Mouse (Mus musculus): ENCODE measurements around the gene Ednrb. TPM values are rescaled to one million over a fixed set of nuclear protein-coding genes. Genes with fewer than 3 reads are reported as not detected.

Ednrb gene
- 116 and 139 TPM in 2 replicates for polyA plus RNA-seq (2015; fragmentation: Nextera tagmentation; extraction: Ambion mirVana)

- Histone ChIP-seq H3K4me3 (ENCODE audit: low read depth, low read length) (peak within 1 kb of the TSS; percentile 55), H3K4me2 (replicated peaks; ENCODE audit: low read depth, low read length) (peak within 1 kb of the TSS; percentile 64), H3K36me3 (ENCODE audit: insufficient read depth, low read length) (no peaks in the 10 kb centered on the region), H3K27ac (ENCODE audit: low read length) (peak within 1 kb of the TSS; percentile 76), H3K9ac (replicated peaks; ENCODE audit: low read depth) (peak within 1 kb of the TSS; percentile 20), H3K4me1 (ENCODE audit: insufficient read depth, low read depth, low read length) (no peaks in the 10 kb centered on the region; the same call in 1 of the 2 replicates), H3K27me3 (replicated peaks; ENCODE audit: insufficient read depth, low read length) (no peaks in the 10 kb centered on the region), H3K9me3 (ENCODE audit: low read length) (no peaks in the 10 kb centered on the region)
- WGBS: 2% methylated on average over 24 of the region's 24 CpGs
- ATAC-seq (peak; percentile 73), DNase-seq (ENCODE audit: low spot score) (peak; percentile 67)
- TF ChIP-seq CTCF (IDR thresholded peaks at IDR 0.05) (peak; percentile 28), EP300 (IDR thresholded peaks at IDR 0.05) (no peak)
Observed at GRCm38 (mm10) chr14:103844011-103844549, at the start of gene Ednrb. Ednrb (minus strand) TSS chr14:103844402.

- Histone ChIP-seq H3K9ac (replicated peaks; ENCODE audit: low read depth) (no peak overlapping the region), H3K9me3 (ENCODE audit: low read length) (no peaks in the 10 kb centered on the region), H3K36me3 (ENCODE audit: insufficient read depth, low read length) (no peaks in the 10 kb centered on the region), H3K27me3 (replicated peaks; ENCODE audit: insufficient read depth, low read length) (no peaks in the 10 kb centered on the region), H3K27ac (ENCODE audit: low read length) (no peak overlapping the region), H3K4me2 (replicated peaks; ENCODE audit: low read depth, low read length) (no peak overlapping the region), H3K4me1 (ENCODE audit: insufficient read depth, low read depth, low read length) (no peaks in the 10 kb centered on the region), H3K4me3 (ENCODE audit: low read depth, low read length) (no peak overlapping the region)
- TF ChIP-seq CTCF (IDR thresholded peaks at IDR 0.05) (no peak), EP300 (IDR thresholded peaks at IDR 0.05) (no peak)
- 70% methylated on average over 8 of the region's 8 CpGs for WGBS
- ATAC-seq (no peak), DNase-seq (ENCODE audit: low spot score) (no peak)
Observed at GRCm38 (mm10) chr14:103892411-103892938, 48.3 kb upstream of the Ednrb start.

GRCm38 (mm10) chr14:103890761-103891160 lies 46.6 kb upstream of the Ednrb start:
- Histone ChIP-seq H3K27me3 (replicated peaks; ENCODE audit: insufficient read depth, low read length) (no peaks in the 10 kb centered on the region), H3K4me1 (ENCODE audit: insufficient read depth, low read depth, low read length) (no peaks in the 10 kb centered on the region), H3K4me2 (replicated peaks; ENCODE audit: low read depth, low read length) (no peak overlapping the region), H3K9me3 (ENCODE audit: low read length) (no peaks in the 10 kb centered on the region), H3K27ac (ENCODE audit: low read length) (no peak overlapping the region), H3K4me3 (ENCODE audit: low read depth, low read length) (no peak overlapping the region), H3K36me3 (ENCODE audit: insufficient read depth, low read length) (no peaks in the 10 kb centered on the region), H3K9ac (replicated peaks; ENCODE audit: low read depth) (no peak overlapping the region)
- no peak for TF ChIP-seq EP300 (IDR thresholded peaks at IDR 0.05)
- TF ChIP-seq CTCF (IDR thresholded peaks at IDR 0.05): no peak
- 63% methylated on average over 4 of the region's 4 CpGs for WGBS
- DNase-seq (ENCODE audit: low spot score) (no peak), ATAC-seq (no peak)

- Histone ChIP-seq H3K27me3 (replicated peaks; ENCODE audit: insufficient read depth, low read length) (no peaks in the 10 kb centered on the region), H3K4me3 (ENCODE audit: low read depth, low read length) (no peak overlapping the region), H3K9me3 (ENCODE audit: low read length) (no peaks in the 10 kb centered on the region), H3K4me1 (ENCODE audit: insufficient read depth, low read depth, low read length) (no peaks in the 10 kb centered on the region), H3K27ac (ENCODE audit: low read length) (no peak overlapping the region), H3K4me2 (replicated peaks; ENCODE audit: low read depth, low read length) (no peak overlapping the region), H3K36me3 (ENCODE audit: insufficient read depth, low read length) (no peaks in the 10 kb centered on the region), H3K9ac (replicated peaks; ENCODE audit: low read depth) (no peak overlapping the region)
- ATAC-seq: peak; percentile 93
- 50% methylated on average over 7 of the region's 7 CpGs for WGBS
- DNase-seq (ENCODE audit: low spot score): peak; percentile 61
- no peak for TF ChIP-seq CTCF (IDR thresholded peaks at IDR 0.05)
- peak; percentile 94 for TF ChIP-seq EP300 (IDR thresholded peaks at IDR 0.05)
Observed at GRCm38 (mm10) chr14:103884892-103885575, 40.8 kb upstream of the Ednrb start.

- H3K27me3 ChIP-seq (replicated peaks; ENCODE audit: insufficient read depth, low read length): no peaks in the 10 kb centered on the region
- H3K9ac ChIP-seq (replicated peaks; ENCODE audit: low read depth): no peak overlapping the region
- no peaks in the 10 kb centered on the region for H3K36me3 ChIP-seq (ENCODE audit: insufficient read depth, low read length)
- no peaks in the 10 kb centered on the region for H3K9me3 ChIP-seq (ENCODE audit: low read length)
- H3K4me2 ChIP-seq (replicated peaks; ENCODE audit: low read depth, low read length): no peak overlapping the region
- H3K27ac ChIP-seq (ENCODE audit: low read length): no peak overlapping the region
- ATAC-seq (no peak), DNase-seq (ENCODE audit: low spot score) (no peak)
- WGBS: 63% methylated on average over 3 of the region's 3 CpGs
- H3K4me3 ChIP-seq (ENCODE audit: low read depth, low read length): no peak overlapping the region
- H3K4me1 ChIP-seq (ENCODE audit: insufficient read depth, low read depth, low read length): no peaks in the 10 kb centered on the region
- TF ChIP-seq EP300 (IDR thresholded peaks at IDR 0.05): no peak
- no peak for TF ChIP-seq CTCF (IDR thresholded peaks at IDR 0.05)
Observed at GRCm38 (mm10) chr14:103882943-103883342, 38.7 kb upstream of the Ednrb start.

GRCm38 (mm10) chr14:103877117-103877516 lies 32.9 kb upstream of the Ednrb start:
- Histone ChIP-seq H3K36me3 (ENCODE audit: insufficient read depth, low read length) (no peaks in the 10 kb centered on the region), H3K4me3 (ENCODE audit: low read depth, low read length) (no peak overlapping the region), H3K9ac (replicated peaks; ENCODE audit: low read depth) (no peak overlapping the region), H3K27ac (ENCODE audit: low read length) (no peak overlapping the region), H3K27me3 (replicated peaks; ENCODE audit: insufficient read depth, low read length) (no peaks in the 10 kb centered on the region), H3K4me1 (ENCODE audit: insufficient read depth, low read depth, low read length) (no peaks in the 10 kb centered on the region), H3K9me3 (ENCODE audit: low read length) (no peaks in the 10 kb centered on the region), H3K4me2 (replicated peaks; ENCODE audit: low read depth, low read length) (no peak overlapping the region)
- ATAC-seq (no peak), DNase-seq (ENCODE audit: low spot score) (no peak)
- WGBS: 90% methylated on average over 2 of the region's 2 CpGs
- no peak for TF ChIP-seq EP300 (IDR thresholded peaks at IDR 0.05)
- TF ChIP-seq CTCF (IDR thresholded peaks at IDR 0.05): no peak

All from lung, postnatal 0 days (tissue).